Mouse (Mus musculus): ENCODE data around the gene Scrt2. TPM values are rescaled to one million over a fixed set of nuclear protein-coding genes. Genes with fewer than 3 reads are reported as not detected.
"Not testable (repeated sequence)": the region's sequence is repeated elsewhere in the genome, so short reads cannot be mapped to it uniquely, and the experiment has no call there.

Gene Scrt2
- total and polyA plus RNA-seq, 2 experiments from 2014 or later = 4.4 to 18.4 TPM

- Histone ChIP-seq H3K36me3 (ENCODE audit: insufficient read depth, low read length) (no peaks in the 10 kb centered on the region), H3K27me3 (ENCODE audit: insufficient read depth, low read length) (no peaks in the 10 kb centered on the region), H3K9ac (replicated peaks; ENCODE audit: low read length) (no peak overlapping the region; the same call in 1 of the 2 replicates), H3K4me3 (ENCODE audit: low read length) (no peak overlapping the region), H3K4me2 (ENCODE audit: low read depth, low read length) (peak overlapping the region; percentile 96), H3K4me1 (ENCODE audit: insufficient read depth, low read length) (peaks cover 28% of the 10 kb centered on the region), H3K9me3 (ENCODE audit: low read length) (no peaks in the 10 kb centered on the region), H3K27ac (peak overlapping the region; percentile 33)
- ATAC-seq = no peak
- WGBS = 12% methylated on average over 13 of the region's 13 CpGs
- no peak for DNase-seq (ENCODE audit: low spot score)
- TF ChIP-seq CTCF (IDR thresholded peaks at IDR 0.05; ENCODE audit: low read depth) = no peak
These were observed 31.6 kb upstream of the Scrt2 start for GRCm38 (mm10) chr2:152049611-152050270.

DNA sequence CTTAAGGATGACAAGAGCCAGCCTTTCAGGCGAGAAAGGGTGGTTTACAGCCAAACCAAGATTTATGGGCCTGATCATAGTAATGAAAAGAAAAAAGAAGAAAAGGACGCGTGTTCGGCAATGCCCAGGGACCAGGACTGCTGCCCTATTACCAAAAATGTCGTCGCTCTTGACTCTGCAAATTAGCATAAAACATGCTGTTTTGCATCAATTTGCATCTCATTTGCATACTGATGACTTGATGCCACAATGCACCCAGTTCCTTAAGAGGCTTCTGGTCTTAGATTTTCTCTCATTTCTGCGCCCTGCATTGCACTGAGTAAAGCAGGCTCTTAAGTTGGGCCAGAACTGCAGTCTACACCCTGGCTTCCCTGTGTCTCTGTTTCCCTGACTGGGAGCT lies 31.0 kb upstream of the Scrt2 start:
- ATAC-seq = peak; percentile 54
- H3K27ac ChIP-seq = peak overlapping the region; percentile 33
- H3K4me2 ChIP-seq (ENCODE audit: low read depth, low read length) = peak overlapping the region; percentile 23; the same call in 1 of the 2 replicates
- H3K4me3 ChIP-seq (ENCODE audit: low read length) = no peak overlapping the region
- no peaks in the 10 kb centered on the region for H3K36me3 ChIP-seq (ENCODE audit: insufficient read depth, low read length)
- no peak for TF ChIP-seq CTCF (IDR thresholded peaks at IDR 0.05; ENCODE audit: low read depth)
- H3K9me3 ChIP-seq (ENCODE audit: low read length) = no peaks in the 10 kb centered on the region
- H3K27me3 ChIP-seq (ENCODE audit: insufficient read depth, low read length) = no peaks in the 10 kb centered on the region
- no peak overlapping the region for H3K9ac ChIP-seq (replicated peaks; ENCODE audit: low read length)
- peak; percentile 70 for DNase-seq (ENCODE audit: low spot score)
- peaks cover 28% of the 10 kb centered on the region for H3K4me1 ChIP-seq (ENCODE audit: insufficient read depth, low read length)
- 12% methylated on average over 7 of the region's 7 CpGs for WGBS

GRCm38 (mm10) chr2:152051985-152052384 lies 29.3 kb upstream of the Scrt2 start:
- peaks cover 28% of the 10 kb centered on the region for H3K4me1 ChIP-seq (ENCODE audit: insufficient read depth, low read length)

DNA sequence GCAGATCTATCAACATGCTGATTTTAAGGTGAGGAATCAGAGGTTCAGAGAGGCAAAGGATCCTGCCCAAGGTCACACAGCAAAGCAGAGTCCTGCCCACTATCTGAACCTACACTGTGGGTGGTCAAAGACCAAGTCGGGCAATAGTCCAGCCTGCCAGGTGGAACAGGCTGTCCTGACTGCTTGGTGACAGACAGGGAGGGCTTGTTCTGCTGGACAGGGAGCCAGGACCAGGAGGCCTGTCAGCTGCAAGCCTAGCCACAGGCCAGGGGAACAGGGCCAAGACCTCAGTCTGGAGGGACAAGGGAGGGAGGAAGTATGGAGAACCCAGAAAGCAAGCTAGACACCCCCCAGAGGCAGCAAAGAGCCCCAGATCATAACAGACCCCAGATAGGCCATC lies 25.9 kb upstream of the Scrt2 start:
- Histone ChIP-seq H3K9ac (replicated peaks; ENCODE audit: low read length) (no peak overlapping the region), H3K36me3 (ENCODE audit: insufficient read depth, low read length) (no peaks in the 10 kb centered on the region), H3K27me3 (ENCODE audit: insufficient read depth, low read length) (no peaks in the 10 kb centered on the region), H3K27ac (0 out of 2 replicates have a peak overlapping the region, but pooled peaks have one; percentile 56), H3K4me3 (ENCODE audit: low read length) (no peak overlapping the region), H3K4me1 (ENCODE audit: insufficient read depth, low read length) (peaks cover 4% of the 10 kb centered on the region; the same call in 1 of the 2 replicates), H3K9me3 (ENCODE audit: low read length) (no peaks in the 10 kb centered on the region), H3K4me2 (ENCODE audit: low read depth, low read length) (no peak overlapping the region)
- ATAC-seq (0 out of 2 replicates have a peak, but pooled peaks have one; percentile 15), DNase-seq (ENCODE audit: low spot score) (no peak)
- WGBS = 35% methylated on average over 1 of the region's 1 CpGs
- TF ChIP-seq CTCF (IDR thresholded peaks at IDR 0.05; ENCODE audit: low read depth) = no peak

More at GRCm38 (mm10) chr2:152051985-152052384, 29.3 kb upstream of the Scrt2 start:
- no peaks in the 10 kb centered on the region for H3K36me3 ChIP-seq (ENCODE audit: insufficient read depth, low read length)
- 53% methylated on average over 3 of the region's 3 CpGs for WGBS
- H3K4me2 ChIP-seq (ENCODE audit: low read depth, low read length) = no peak overlapping the region
- H3K9me3 ChIP-seq (ENCODE audit: low read length) = no peaks in the 10 kb centered on the region
- H3K4me3 ChIP-seq (ENCODE audit: low read length) = no peak overlapping the region
- no peak overlapping the region for H3K9ac ChIP-seq (replicated peaks; ENCODE audit: low read length)
- ATAC-seq (no peak), DNase-seq (ENCODE audit: low spot score) (no peak)
- H3K27ac ChIP-seq = no peak overlapping the region
- TF ChIP-seq CTCF (IDR thresholded peaks at IDR 0.05; ENCODE audit: low read depth) = no peak
- no peaks in the 10 kb centered on the region for H3K27me3 ChIP-seq (ENCODE audit: insufficient read depth, low read length)

DNA sequence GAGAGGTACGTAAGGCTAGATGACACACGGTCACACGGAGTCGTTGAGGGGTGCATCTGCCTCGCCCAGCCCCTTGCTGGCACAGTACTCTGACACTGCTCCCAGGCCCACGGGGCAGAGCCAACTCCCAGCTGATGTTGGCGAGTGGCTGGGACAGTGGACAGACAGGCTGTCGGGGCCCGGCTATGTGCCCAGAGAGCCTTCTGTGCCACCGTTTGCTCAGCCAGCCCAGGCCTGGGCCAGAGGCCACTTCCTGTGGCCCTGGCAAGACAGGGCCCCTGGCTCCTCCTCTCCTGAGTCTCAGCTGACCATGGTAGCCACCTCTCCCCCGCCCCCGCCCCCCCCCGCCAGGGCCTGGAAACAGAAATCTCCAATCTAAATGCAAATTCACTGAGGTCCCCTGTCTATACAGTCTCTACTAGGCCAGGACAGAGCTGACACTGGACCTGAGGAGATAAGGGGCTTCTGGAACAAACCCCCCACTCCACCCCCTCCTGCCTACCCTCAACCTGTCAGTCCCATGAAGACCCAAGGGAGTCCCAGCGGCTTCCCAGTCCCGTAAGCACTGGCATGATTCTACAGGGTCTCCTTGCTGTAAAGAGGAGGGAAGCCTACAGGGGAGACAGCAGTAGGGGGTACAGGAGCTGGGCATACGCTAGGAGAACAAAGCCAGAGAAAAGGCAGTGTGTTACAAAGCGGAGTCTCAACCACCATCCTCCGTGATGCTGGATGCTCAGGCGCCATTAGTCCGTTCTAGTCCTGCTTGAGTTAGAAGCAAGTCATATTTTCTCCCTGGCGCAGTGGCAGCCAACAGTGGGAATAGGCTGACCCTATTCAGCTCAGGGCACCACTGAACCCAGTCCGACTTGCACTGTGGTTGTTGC lies 24.7 kb upstream of the Scrt2 start:
- Histone ChIP-seq H3K4me3 (ENCODE audit: low read length) (no peak overlapping the region), H3K36me3 (ENCODE audit: insufficient read depth, low read length) (no peaks in the 10 kb centered on the region), H3K4me1 (ENCODE audit: insufficient read depth, low read length) (no peaks in the 10 kb centered on the region), H3K9ac (replicated peaks; ENCODE audit: low read length) (no peak overlapping the region), H3K9me3 (ENCODE audit: low read length) (no peaks in the 10 kb centered on the region), H3K27ac (peak overlapping the region; percentile 56), H3K27me3 (ENCODE audit: insufficient read depth, low read length) (no peaks in the 10 kb centered on the region), H3K4me2 (ENCODE audit: low read depth, low read length) (no peak overlapping the region)
- no peak for TF ChIP-seq CTCF (IDR thresholded peaks at IDR 0.05; ENCODE audit: low read depth)
- 40% methylated on average over 20 of the region's 22 CpGs for WGBS
- ATAC-seq = peak; percentile 87
- DNase-seq (ENCODE audit: low spot score) = peak; percentile 79

DNA sequence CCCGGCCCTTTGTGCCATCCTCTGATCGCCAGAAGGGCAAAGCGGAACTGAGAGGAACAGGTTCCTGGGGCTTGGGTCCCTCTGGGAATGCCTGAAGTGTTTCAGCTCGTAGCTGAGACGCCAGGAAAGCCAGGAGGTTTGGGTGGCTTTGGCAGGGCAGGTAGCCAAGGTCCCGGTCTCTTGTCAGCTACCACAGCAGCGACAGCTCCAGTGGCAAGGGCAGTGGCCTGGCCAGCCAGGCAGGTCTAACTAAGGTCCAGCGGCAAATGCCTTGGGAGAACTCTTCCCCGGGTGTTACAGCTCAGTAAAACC lies 24.1 kb upstream of the Scrt2 start:
- H3K4me3 ChIP-seq (ENCODE audit: low read length) = no peak overlapping the region
- no peak overlapping the region for H3K9ac ChIP-seq (replicated peaks; ENCODE audit: low read length)
- no peak for TF ChIP-seq CTCF (IDR thresholded peaks at IDR 0.05; ENCODE audit: low read depth)
- DNase-seq (ENCODE audit: low spot score) (no peak), ATAC-seq (no peak)
- no peak overlapping the region for H3K4me2 ChIP-seq (ENCODE audit: low read depth, low read length)
- H3K36me3 ChIP-seq (ENCODE audit: insufficient read depth, low read length) = no peaks in the 10 kb centered on the region
- WGBS = 61% methylated on average over 9 of the region's 9 CpGs
- no peaks in the 10 kb centered on the region for H3K9me3 ChIP-seq (ENCODE audit: low read length)
- H3K4me1 ChIP-seq (ENCODE audit: insufficient read depth, low read length) = no peaks in the 10 kb centered on the region
- no peaks in the 10 kb centered on the region for H3K27me3 ChIP-seq (ENCODE audit: insufficient read depth, low read length)
- peak overlapping the region; percentile 56; the same call in 1 of the 2 replicates for H3K27ac ChIP-seq

DNA sequence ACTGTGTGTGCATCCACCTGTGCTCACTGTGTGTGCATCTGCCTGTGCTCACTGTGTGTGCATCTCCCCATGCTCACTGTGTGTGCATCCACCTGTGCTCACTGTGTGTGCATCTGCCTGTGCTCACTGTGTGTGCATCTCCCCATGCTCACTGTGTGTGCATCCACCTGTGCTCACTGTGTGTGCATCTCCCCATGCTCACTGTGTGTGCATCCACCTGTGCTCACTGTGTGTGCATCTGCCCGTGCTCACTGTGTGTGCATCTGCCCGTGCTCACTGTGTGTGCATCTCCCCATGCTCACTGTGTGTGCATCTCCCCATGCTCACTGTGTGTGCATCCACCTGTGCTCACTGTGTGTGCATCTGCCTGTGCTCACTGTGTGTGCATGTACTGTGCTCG lies 18.5 kb upstream of the Scrt2 start:
- H3K4me2 ChIP-seq (ENCODE audit: low read depth, low read length); H3K27me3 ChIP-seq (ENCODE audit: insufficient read depth, low read length); ATAC-seq; H3K9me3 ChIP-seq (ENCODE audit: low read length); H3K4me3 ChIP-seq (ENCODE audit: low read length); H3K36me3 ChIP-seq (ENCODE audit: insufficient read depth, low read length); H3K27ac ChIP-seq; H3K9ac ChIP-seq (replicated peaks; ENCODE audit: low read length); H3K4me1 ChIP-seq (ENCODE audit: insufficient read depth, low read length); DNase-seq (ENCODE audit: low spot score): not testable (repeated sequence)
- WGBS = 85% methylated on average over 3 of the region's 3 CpGs

Data from hindbrain, postnatal 0 days (tissue).